Mouse (Mus musculus) midbrain, postnatal 0 days (tissue): ENCODE data around the gene Nt5m. TPM values are rescaled to one million over a fixed set of nuclear protein-coding genes. Genes with fewer than 3 reads are reported as not detected.

ENCODE experiments used
- ATAC-seq: fragments of 200-750 bp; cut with Nextera tagmentation; 2 replicates; pipeline ENCODE4 v1.8.0; 2017; ENCODE audit warnings: moderate number of reproducible peaks, mild to moderate bottlenecking, moderate TSS enrichment, moderate library complexity; ENCODE audit not compliant: low FRiP score
- DNase-seq: peaks from one replicate; pipeline ENCODE4 v3.0.0-alpha.2; 2015; ENCODE audit warnings: low spot score
- H3K27ac ChIP-seq: fragments of 300-500 bp; sonication (generic); 2 replicates; pipeline ENCODE4 v1.5.1; 2014; ENCODE audit warnings: low read depth, mild to moderate bottlenecking, low read length, mixed read lengths
- H3K27me3 ChIP-seq: fragments of 300-500 bp; sonication (generic); 2 replicates; pipeline ENCODE4 v1.6.1; 2014; ENCODE audit warnings: low read length, control low read depth, mixed read lengths; ENCODE audit not compliant: insufficient read depth
- H3K36me3 ChIP-seq: fragments of 300-500 bp; sonication (generic); 2 replicates; pipeline ENCODE4 v1.6.1; 2014; ENCODE audit warnings: low read length, control low read depth, mixed read lengths; ENCODE audit not compliant: insufficient read depth
- H3K4me1 ChIP-seq: fragments of 300-500 bp; sonication (generic); 2 replicates; pipeline ENCODE4 v1.6.1; 2014; ENCODE audit warnings: mild to moderate bottlenecking, control low read depth, antibody characterized with exemption, low read length, mixed read lengths; ENCODE audit not compliant: insufficient read depth
- H3K4me2 ChIP-seq: fragments of 300-500 bp; sonication (generic); 2 replicates; pipeline ENCODE4 v1.6.1; 2014; ENCODE audit warnings: low read depth, mild to moderate bottlenecking, low read length, mixed read lengths; ENCODE audit not compliant: poor library complexity, severe bottlenecking
- H3K4me3 ChIP-seq: fragments of 300-500 bp; sonication (generic); 2 replicates; pipeline ENCODE4 v1.5.1; 2014; ENCODE audit warnings: low read depth, mild to moderate bottlenecking, low read length, moderate library complexity
- H3K9ac ChIP-seq: fragments of 300-500 bp; sonication (generic); replicated peaks from 2 replicates; pipeline ENCODE4 v1.6.1; 2014; ENCODE audit warnings: mild to moderate bottlenecking, low read length, moderate library complexity, mixed read lengths; ENCODE audit not compliant: poor library complexity, severe bottlenecking
- H3K9me3 ChIP-seq: fragments of 300-500 bp; sonication (generic); 2 replicates; pipeline ENCODE4 v1.6.1; 2016; ENCODE audit warnings: low read length, control low read depth
- CTCF ChIP-seq: IDR thresholded peaks from 2 replicates; pipeline ENCODE4 v1.5.1; 2016; ENCODE audit warnings: antibody characterized with exemption, mild to moderate bottlenecking
- WGBS: fragments of 180-500 bp; shearing (Covaris S2); extraction: QIAGEN DNeasy Blood & Tissue Kit; methylation state at CpG from one replicate; pipeline ENCODE4 v1.1.7; 2014; 5-methylcytosine and 5-hydroxymethylcytosine counted together
- polyA plus RNA-seq: library from polyadenylated mRNA; unstranded; fragments of >200 nt; fragmentation: Nextera tagmentation; extraction: Ambion mirVana; gene quantifications from 2 replicates; pipeline ENCODE4 v1.2.1, GENCODE M21; 2015
- total RNA-seq: library from RNA; depleted of rRNA; stranded (reverse); fragments of >200 nt; gene quantifications from 2 replicates; pipeline ENCODE4 v1.2.3, GENCODE M21; 2014

Gene Nt5m
- total and polyA plus RNA-seq, 2 experiments from 2014 or later: 72.6 to 92.2 TPM

DNA sequence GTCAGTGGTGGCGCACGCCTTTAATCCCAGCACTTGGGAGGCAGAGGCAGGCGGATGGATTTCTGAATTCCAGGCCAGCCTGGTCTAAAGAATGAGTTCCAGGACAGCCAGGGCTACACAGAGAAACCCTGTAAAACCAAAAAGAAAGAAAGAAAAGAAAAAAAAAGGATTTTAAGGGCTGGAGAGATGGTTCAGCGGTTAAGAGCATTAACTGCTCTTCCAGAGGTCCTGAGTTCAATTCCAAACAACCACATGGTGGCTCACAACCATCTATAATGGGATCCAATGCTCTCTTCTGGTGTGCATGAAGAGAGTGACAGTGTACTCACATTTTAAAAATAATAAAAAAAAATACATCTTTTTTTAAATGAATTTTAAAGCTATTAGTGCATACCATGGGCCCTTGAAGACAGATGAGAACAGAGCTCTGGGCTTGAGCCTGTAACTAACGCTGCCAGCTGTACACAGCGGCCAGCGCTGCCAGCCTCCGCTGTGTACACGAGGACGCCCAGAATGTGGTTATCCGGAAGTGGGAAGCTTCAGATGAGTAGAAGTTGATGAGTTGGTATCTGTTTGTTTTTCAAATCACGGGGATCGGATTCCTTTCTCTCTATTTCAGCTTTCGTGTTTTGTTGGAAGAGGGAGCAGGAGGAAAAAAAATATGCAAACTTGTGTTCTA, 28.6 kb upstream of the Nt5m start:
- H3K4me2 ChIP-seq: peak overlapping the region; percentile 83
- DNase-seq: no peak
- peak overlapping the region; percentile 99 for H3K27ac ChIP-seq
- H3K9me3 ChIP-seq: no peaks in the 10 kb centered on the region
- H3K27me3 ChIP-seq: no peaks in the 10 kb centered on the region
- TF ChIP-seq CTCF: no peak
- peak overlapping the region; percentile 76 for H3K4me3 ChIP-seq
- H3K36me3 ChIP-seq: peaks cover 22% of the 10 kb centered on the region
- no peak for ATAC-seq
- H3K9ac ChIP-seq: peak overlapping the region; percentile 85; the same call in 1 of the 2 replicates
- 65% methylated on average over 14 of the region's 14 CpGs for WGBS
- H3K4me1 ChIP-seq: peaks cover 8% of the 10 kb centered on the region; the same call in 1 of the 2 replicates

GRCm38 (mm10) chr11:59811211-59811610, 28.0 kb upstream of the Nt5m start:
- Histone ChIP-seq H3K27ac (0 out of 2 replicates have a peak overlapping the region, but pooled peaks have one; percentile 18), H3K4me3 (no peak overlapping the region), H3K4me1 (peaks cover 8% of the 10 kb centered on the region; the same call in 1 of the 2 replicates), H3K27me3 (no peaks in the 10 kb centered on the region), H3K36me3 (peaks cover 21% of the 10 kb centered on the region), H3K9me3 (no peaks in the 10 kb centered on the region), H3K4me2 (no peak overlapping the region), H3K9ac (no peak overlapping the region)
- no peak for ATAC-seq
- no peak for TF ChIP-seq CTCF
- DNase-seq: no peak
- 80% methylated on average over 4 of the region's 4 CpGs for WGBS

DNA sequence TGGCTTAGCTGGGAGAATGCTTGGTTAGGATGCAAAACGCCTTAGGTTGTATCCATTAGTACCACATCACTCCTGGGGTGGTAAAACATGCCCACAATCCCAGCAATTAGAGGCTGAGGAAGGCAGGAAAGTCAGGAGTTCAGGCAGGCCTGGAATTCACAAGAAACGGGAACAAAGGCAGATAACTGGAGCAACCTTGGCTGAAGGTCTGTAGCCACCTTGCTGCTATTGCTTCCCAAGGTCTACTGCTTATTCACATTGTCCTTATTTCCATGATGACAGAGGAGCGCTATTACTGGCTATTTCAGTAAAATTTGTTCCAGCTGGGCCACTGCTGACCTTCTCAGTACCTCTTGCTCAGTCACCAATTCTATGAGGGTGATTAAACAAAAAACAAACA, 26.0 kb upstream of the Nt5m start:
- H3K27me3 ChIP-seq: no peaks in the 10 kb centered on the region
- ATAC-seq (no peak), DNase-seq (no peak)
- H3K9me3 ChIP-seq: no peaks in the 10 kb centered on the region
- H3K4me3 ChIP-seq: no peak overlapping the region
- WGBS: 82% methylated on average over 3 of the region's 3 CpGs
- no peak overlapping the region for H3K4me2 ChIP-seq
- H3K27ac ChIP-seq: no peak overlapping the region
- H3K4me1 ChIP-seq: peaks cover 8% of the 10 kb centered on the region; the same call in 1 of the 2 replicates
- H3K9ac ChIP-seq: no peak overlapping the region
- TF ChIP-seq CTCF: no peak
- H3K36me3 ChIP-seq: peaks cover 26% of the 10 kb centered on the region; the same call in 1 of the 2 replicates

- Histone ChIP-seq H3K4me1 (no peaks in the 10 kb centered on the region), H3K27ac (no peak overlapping the region), H3K9me3 (no peaks in the 10 kb centered on the region), H3K27me3 (no peaks in the 10 kb centered on the region), H3K36me3 (peaks cover 35% of the 10 kb centered on the region; the same call in 1 of the 2 replicates), H3K9ac (no peak overlapping the region), H3K4me2 (no peak overlapping the region), H3K4me3 (no peak overlapping the region)
- no peak for TF ChIP-seq CTCF
- DNase-seq: no peak
- ATAC-seq: no peak
- WGBS: 70% methylated on average over 1 of the region's 1 CpGs
Measured at GRCm38 (mm10) chr11:59814311-59814710, 24.9 kb upstream of the Nt5m start.

- H3K36me3 ChIP-seq: peaks cover 41% of the 10 kb centered on the region; the same call in 1 of the 2 replicates
- WGBS: 95% methylated on average over 6 of the region's 6 CpGs
- H3K9me3 ChIP-seq: no peaks in the 10 kb centered on the region
- DNase-seq: no peak
- no peaks in the 10 kb centered on the region for H3K4me1 ChIP-seq
- no peak overlapping the region for H3K4me3 ChIP-seq
- no peak overlapping the region for H3K27ac ChIP-seq
- no peak overlapping the region for H3K9ac ChIP-seq
- no peaks in the 10 kb centered on the region for H3K27me3 ChIP-seq
- no peak for TF ChIP-seq CTCF
- ATAC-seq: no peak
- H3K4me2 ChIP-seq: no peak overlapping the region
Measured at GRCm38 (mm10) chr11:59814936-59815335, 24.3 kb upstream of the Nt5m start.

DNA sequence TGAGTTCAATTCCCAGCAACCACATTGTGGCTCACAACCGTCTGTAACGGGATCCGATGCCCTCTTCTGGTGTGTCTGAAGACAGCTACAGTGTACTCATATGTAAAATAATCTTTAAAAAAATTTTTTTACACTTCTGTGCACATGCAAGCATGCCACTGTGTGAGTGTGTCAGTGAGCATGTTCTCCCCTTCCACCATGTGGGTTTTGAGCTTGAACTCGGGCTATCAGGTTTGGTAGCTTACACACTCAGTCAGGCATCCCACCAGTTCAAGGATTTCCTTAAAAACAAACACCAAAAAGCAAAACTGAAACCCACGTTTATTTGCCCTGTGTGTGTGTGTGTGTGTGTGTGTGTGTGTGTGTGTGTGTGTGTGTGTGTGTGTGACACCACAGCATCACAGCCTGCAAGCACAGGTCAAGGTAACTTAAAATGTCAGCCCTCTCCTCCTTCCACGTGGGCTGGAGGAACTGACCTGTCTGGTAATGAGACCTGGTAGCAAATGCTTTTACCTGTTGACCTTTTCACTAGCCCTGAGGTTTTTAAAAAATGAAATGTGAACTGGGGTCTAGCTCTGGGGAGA, 23.7 kb upstream of the Nt5m start:
- Histone ChIP-seq H3K4me1 (no peaks in the 10 kb centered on the region), H3K36me3 (peaks cover 47% of the 10 kb centered on the region; the same call in 1 of the 2 replicates), H3K4me3 (no peak overlapping the region), H3K27ac (no peak overlapping the region), H3K27me3 (no peaks in the 10 kb centered on the region), H3K4me2 (no peak overlapping the region), H3K9me3 (no peaks in the 10 kb centered on the region), H3K9ac (no peak overlapping the region)
- no peak for ATAC-seq
- 86% methylated on average over 6 of the region's 6 CpGs for WGBS
- no peak for DNase-seq
- TF ChIP-seq CTCF: no peak
